Mouse (Mus musculus): ENCODE data around the gene Sigmar1.
"Not testable (repeated sequence)": the region's sequence is repeated elsewhere in the genome, so short reads cannot be mapped to it uniquely, and the experiment has no call there.

The Sigmar1 gene

GRCm38 (mm10) chr4:41707011-41707535 lies 48.9 kb downstream of the Sigmar1 start:
- peak; percentile 87 for DNase-seq

GRCm38 (mm10) chr4:41705922-41706754 lies 49.8 kb downstream of the Sigmar1 start:
- no peak for DNase-seq

- no peak for DNase-seq
Observed at GRCm38 (mm10) chr4:41704651-41705050, 51.3 kb downstream of the Sigmar1 start.

GRCm38 (mm10) chr4:41702226-41702625 lies 53.7 kb downstream of the Sigmar1 start:
- DNase-seq: not testable (repeated sequence)

GRCm38 (mm10) chr4:41700224-41700623 lies 55.7 kb downstream of the Sigmar1 start:
- not testable (repeated sequence) for DNase-seq

- not testable (repeated sequence) for DNase-seq
Observed at GRCm38 (mm10) chr4:41699783-41700182, 56.2 kb downstream of the Sigmar1 start, which contains the start of gene Il11ra1. Gene Il11ra1, plus strand, starts transcription at chr4:41699989.

- not testable (repeated sequence) for DNase-seq
Observed at GRCm38 (mm10) chr4:41698421-41699016, 57.4 kb downstream of the Sigmar1 start.

GRCm38 (mm10) chr4:41696930-41697841 lies 58.8 kb downstream of the Sigmar1 start, which contains the start of gene Cntfr:
Gene Cntfr, minus strand, starts transcription at chr4:41697089.
- DNase-seq: peak; percentile 84

- DNase-seq: not testable (repeated sequence)
Observed at GRCm38 (mm10) chr4:41696452-41696851, 59.5 kb downstream of the Sigmar1 start.

GRCm38 (mm10) chr4:41695800-41696199 lies 60.2 kb downstream of the Sigmar1 start:
- not testable (repeated sequence) for DNase-seq

GRCm38 (mm10) chr4:41693511-41693910 lies 62.4 kb downstream of the Sigmar1 start:
- not testable (repeated sequence) for DNase-seq

- DNase-seq: not testable (repeated sequence)
Observed at GRCm38 (mm10) chr4:41690014-41690413, 65.9 kb downstream of the Sigmar1 start.

- not testable (repeated sequence) for DNase-seq
Observed at GRCm38 (mm10) chr4:41688562-41688961, 67.4 kb downstream of the Sigmar1 start.

All from right cerebral cortex, adult 18-20 months (tissue).